Mouse (Mus musculus): Measurements from ENCODE around the gene Slc30a2.

- no peak for TF ChIP-seq POLR2A (IDR thresholded peaks at IDR 0.05; ENCODE audit: borderline replicate concordance, insufficient read depth, low read length)
- no peak for TF ChIP-seq CTCF (IDR thresholded peaks at IDR 0.05; ENCODE audit: borderline replicate concordance, insufficient read depth, low read depth, low read length)
Measured at GRCm38 (mm10) chr4:134319074-134319473, 23.9 kb upstream of the Slc30a2 start.

Measured in cerebellum, adult 2 months (tissue).